6 mouse cellular contexts compared by ENCODE assay signal in genomic region chr17:6232633-6233032, GRCm38 (mm10). TPM values are rescaled to one million over a fixed set of nuclear protein-coding genes. Genes with fewer than 3 reads are reported as not detected.
DNase-seq lines count a peak whose midpoint lies in the region; ATAC-seq and TF ChIP-seq lines count a peak whose summit lies in the region.
"Not testable (repeated sequence)": the region's sequence is repeated elsewhere in the genome, so short reads cannot be mapped to it uniquely, and the experiment has no call there.
"Had no signal": no experiment of that assay in that cellular context is flagged by ENCODE, and none has a peak within 500 bp of the region (broad histone marks: within the 10 kb centered on the region; RNA-seq: fewer than 3 reads in every experiment).

No protein-coding gene starts in this region.

- H3K27ac ChIP-seq in embryonic facial prominence, embryonic 13.5 days; heart, embryonic 15.5 days; kidney, embryonic 15.5 days; lung, embryonic 16.5 days (ENCODE audit: low read length); midbrain, postnatal 0 days (ENCODE audit: low read depth, low read length): not testable (repeated sequence)

- not testable (repeated sequence) for H3K36me3 ChIP-seq in embryonic facial prominence, embryonic 13.5 days; heart, embryonic 15.5 days; kidney, embryonic 15.5 days; lung, embryonic 16.5 days (ENCODE audit: control insufficient read depth, insufficient read depth, low read length); midbrain, postnatal 0 days (ENCODE audit: insufficient read depth, low read length)

- WGBS in embryonic facial prominence, embryonic 13.5 days: no CpG with 5 or more reads among the region's 7 CpGs
- no CpG with 5 or more reads among the region's 7 CpGs for WGBS in heart, embryonic 15.5 days
- no CpG with 5 or more reads among the region's 7 CpGs for WGBS in kidney, embryonic 15.5 days
- no CpG with 5 or more reads among the region's 7 CpGs for WGBS in lung, embryonic 16.5 days
- no CpG with 5 or more reads among the region's 7 CpGs for WGBS in midbrain, postnatal 0 days

- H3K27me3 ChIP-seq in embryonic facial prominence, embryonic 13.5 days; heart, embryonic 15.5 days; kidney, embryonic 15.5 days; lung, embryonic 16.5 days (ENCODE audit: control insufficient read depth, insufficient read depth, low read depth, low read length); midbrain, postnatal 0 days (ENCODE audit: insufficient read depth, low read length): not testable (repeated sequence)

- H3K4me1 ChIP-seq in embryonic facial prominence, embryonic 13.5 days; heart, embryonic 15.5 days (replicated peaks); kidney, embryonic 15.5 days; lung, embryonic 16.5 days (replicated peaks; ENCODE audit: control insufficient read depth, insufficient read depth, low read length); midbrain, postnatal 0 days (ENCODE audit: insufficient read depth, low read length): not testable (repeated sequence)

- H3K9me3 ChIP-seq in embryonic facial prominence, embryonic 13.5 days; heart, embryonic 15.5 days (replicated peaks); kidney, embryonic 15.5 days (replicated peaks); lung, embryonic 16.5 days (ENCODE audit: control insufficient read depth, low read length); midbrain, postnatal 0 days (ENCODE audit: low read length): not testable (repeated sequence)

- H3K4me3 ChIP-seq in embryonic facial prominence, embryonic 13.5 days; heart, embryonic 15.5 days; kidney, embryonic 15.5 days (replicated peaks); lung, embryonic 16.5 days (ENCODE audit: low read length); midbrain, postnatal 0 days (ENCODE audit: low read depth, low read length): not testable (repeated sequence)

- not testable (repeated sequence) for DNase-seq in midbrain, postnatal 0 days (ENCODE audit: low spot score)

- TF ChIP-seq CTCF in midbrain, postnatal 0 days (IDR thresholded peaks at IDR 0.05): not testable (repeated sequence)

- 0 out of 2 replicates have a peak, but pooled peaks have one; percentile 29 for ATAC-seq in embryonic facial prominence, embryonic 13.5 days (ENCODE audit: insufficient number of reproducible peaks, insufficient read depth, low FRiP score, low TSS enrichment, low read depth)
- 0 out of 2 replicates have a peak, but pooled peaks have one; percentile 38 for ATAC-seq in heart, embryonic 15.5 days (replicated peaks; ENCODE audit: insufficient number of reproducible peaks, insufficient read depth, low FRiP score, low read depth)
- ATAC-seq in kidney, embryonic 15.5 days (replicated peaks; ENCODE audit: low FRiP score): peak; percentile 43; the same call in 1 of the 2 replicates
- ATAC-seq in lung, embryonic 16.5 days (ENCODE audit: low read depth): 0 out of 2 replicates have a peak, but pooled peaks have one; percentile 43
- 0 out of 2 replicates have a peak, but pooled peaks have one; percentile 34 for ATAC-seq in midbrain, postnatal 0 days (ENCODE audit: low FRiP score)

- not testable (repeated sequence) for H3K9ac ChIP-seq in embryonic facial prominence, embryonic 13.5 days; heart, embryonic 15.5 days; kidney, embryonic 15.5 days; lung, embryonic 16.5 days (ENCODE audit: low read length); midbrain, postnatal 0 days (replicated peaks; ENCODE audit: low read length, poor library complexity, severe bottlenecking)

- not testable (repeated sequence) for H3K4me2 ChIP-seq in embryonic facial prominence, embryonic 13.5 days; heart, embryonic 15.5 days; kidney, embryonic 15.5 days; lung, embryonic 16.5 days (ENCODE audit: low read depth, low read length); midbrain, postnatal 0 days (ENCODE audit: low read depth, low read length, poor library complexity, severe bottlenecking)

RNA-seq across cellular contexts. Expression of gene Tmem181a, which starts 24.0 kb away (rescaled TPM):
- polyA plus RNA-seq in embryonic facial prominence, embryonic 13.5 days (2015; fragmentation: Nextera tagmentation; extraction: Ambion mirVana): 20.3 and 23.0 TPM in 2 replicates
- 13.1 and 15.6 TPM in 2 replicates for polyA plus RNA-seq in heart, embryonic 15.5 days (2015; fragmentation: Nextera tagmentation; extraction: Ambion mirVana)
- polyA plus RNA-seq in kidney, embryonic 15.5 days (2015; fragmentation: Nextera tagmentation; extraction: Ambion mirVana): 12.9 and 14.4 TPM in 2 replicates
- polyA plus RNA-seq in lung, embryonic 16.5 days (2015; fragmentation: Nextera tagmentation; extraction: Ambion mirVana): 20.1 and 20.6 TPM in 2 replicates
- total RNA-seq in midbrain, postnatal 0 days (2014; rRNA removed): 83.4 and 94.2 TPM in 2 replicates
- 68.0 and 75.7 TPM in 2 replicates for polyA plus RNA-seq in midbrain, postnatal 0 days (2015; fragmentation: Nextera tagmentation; extraction: Ambion mirVana)
- polyA plus RNA-seq: erythroblast, embryonic 14.5 days had no signal
